Mouse (Mus musculus) E14TG2a.4 (cell line): ENCODE results near the gene Padi2.

Experiments
- CTCF ChIP-seq: conservative IDR thresholded peaks from 2 replicates; pipeline ENCODE4 v1.5.1; 2014; ENCODE audit warnings: low read length
- NANOG ChIP-seq: IDR thresholded peaks from 2 replicates; pipeline ENCODE4 v1.6.1; 2014; ENCODE audit warnings: borderline replicate concordance, low read length, mixed read lengths

- no peak for TF ChIP-seq CTCF
- TF ChIP-seq NANOG = no peak
Observed at GRCm38 (mm10) chr4:140967386-140968159, 61.4 kb downstream of the Padi2 start.
